Mouse (Mus musculus) bone marrow macrophage, adult 2 months (primary cell): ENCODE data around the gene Fgfr4.

Source experiments
- CTCF ChIP-seq: IDR thresholded peaks from 2 replicates; pipeline ENCODE4 v1.5.1; 2012; ENCODE audit warnings: low read depth, mild to moderate bottlenecking, low read length, moderate library complexity
- POLR2A ChIP-seq: IDR thresholded peaks from 2 replicates; pipeline ENCODE4 v1.6.1; 2012; ENCODE audit warnings: mild to moderate bottlenecking, low read depth, low read length, borderline replicate concordance

DNA sequence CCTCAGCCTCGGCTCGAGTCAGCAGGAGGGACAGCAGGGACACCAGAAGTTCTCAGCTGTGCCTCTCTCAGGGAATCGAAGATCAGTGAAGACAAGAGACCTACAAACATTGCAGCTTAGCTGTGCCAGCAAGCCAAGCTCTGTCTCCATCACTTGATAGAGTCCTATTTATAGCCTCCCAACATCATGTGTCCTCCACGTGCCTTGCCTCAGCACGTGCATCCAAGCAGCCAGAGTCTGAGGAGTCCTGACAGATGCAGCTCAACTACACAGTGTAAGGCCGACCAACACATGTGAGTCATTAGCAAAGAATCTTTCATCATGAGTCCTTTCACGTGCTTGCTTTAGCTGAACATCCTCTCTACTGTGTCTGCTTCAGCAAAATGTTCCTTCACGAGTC is 44.7 kb upstream of the Fgfr4 start:
- TF ChIP-seq CTCF: no peak
- TF ChIP-seq POLR2A: no peak
